Mouse (Mus musculus) myocyte (in vitro differentiated cells): ENCODE measurements around the gene Serpinb12.

Experiments
- POLR2A ChIP-seq: IDR thresholded peaks from one replicate; pipeline ENCODE4 v1.6.1; 2011; ENCODE audit warnings: low read depth, mild to moderate bottlenecking, control low read depth, moderate library complexity; ENCODE audit not compliant: insufficient read length
- POLR2AphosphoS2 ChIP-seq: IDR thresholded peaks from one replicate; pipeline ENCODE4 v1.6.1; 2011; ENCODE audit warnings: low read depth, control low read depth; ENCODE audit not compliant: insufficient read length
- USF1 ChIP-seq: IDR thresholded peaks from one replicate; pipeline ENCODE4 v1.6.1; 2011; ENCODE audit warnings: low read depth, mild to moderate bottlenecking, control low read depth, moderate library complexity

GRCm38 (mm10) chr1:106983865-106984264, 49.6 kb downstream of the Serpinb12 start:
- TF ChIP-seq POLR2AphosphoS2 (no peak), POLR2A (no peak), USF1 (no peak)
